Mouse (Mus musculus): Measurements from ENCODE around the gene Oas1h.
A peak's percentile ranks its signal among the peaks of the same experiment; 100 is the strongest.
"Not testable (repeated sequence)": the region's sequence is repeated elsewhere in the genome, so short reads cannot be mapped to it uniquely, and the experiment has no call there.

Oas1h gene

GRCm38 (mm10) chr5:120861121-120861520 lies at the start of gene Oas1h:
Oas1h (plus strand) TSS chr5:120861421.
- no peak for DNase-seq (ENCODE audit: extremely low spot score, low spot score)

- DNase-seq (ENCODE audit: extremely low spot score, low spot score) = peak; percentile 61
Measured at GRCm38 (mm10) chr5:120811951-120812819, 49.0 kb upstream of the Oas1h start, which contains the start of gene Oas1c. Oas1c (minus strand) TSS chr5:120812514.

GRCm38 (mm10) chr5:120813023-120813422 lies 48.2 kb upstream of the Oas1h start:
- no peak for DNase-seq (ENCODE audit: extremely low spot score, low spot score)

- peak; percentile 19 for DNase-seq (ENCODE audit: extremely low spot score, low spot score)
Measured at GRCm38 (mm10) chr5:120815949-120816348, 45.3 kb upstream of the Oas1h start.

GRCm38 (mm10) chr5:120818999-120819398 lies 42.2 kb upstream of the Oas1h start:
- DNase-seq (ENCODE audit: extremely low spot score, low spot score) = no peak

- DNase-seq (ENCODE audit: extremely low spot score, low spot score) = no peak
Measured at GRCm38 (mm10) chr5:120831031-120831430, 30.2 kb upstream of the Oas1h start.

GRCm38 (mm10) chr5:120833335-120834280 lies 27.6 kb upstream of the Oas1h start:
- no peak for DNase-seq (ENCODE audit: extremely low spot score, low spot score)

- DNase-seq (ENCODE audit: extremely low spot score, low spot score) = peak; percentile 54
Measured at GRCm38 (mm10) chr5:120836731-120837585, 24.3 kb upstream of the Oas1h start.

- no peak for DNase-seq (ENCODE audit: extremely low spot score, low spot score)
Measured at GRCm38 (mm10) chr5:120844713-120845112, 16.5 kb upstream of the Oas1h start.

- DNase-seq (ENCODE audit: extremely low spot score, low spot score) = no peak
Measured at GRCm38 (mm10) chr5:120847067-120847466, 14.2 kb upstream of the Oas1h start, which contains the start of gene Oas1f. Oas1f (plus strand) TSS chr5:120847367.

- DNase-seq (ENCODE audit: extremely low spot score, low spot score) = peak; percentile 20
Measured at GRCm38 (mm10) chr5:120849601-120850136, 11.6 kb upstream of the Oas1h start.

GRCm38 (mm10) chr5:120859241-120859640 lies 2.0 kb upstream of the Oas1h start:
- no peak for DNase-seq (ENCODE audit: extremely low spot score, low spot score)

- no peak for DNase-seq (ENCODE audit: extremely low spot score, low spot score)
Measured at GRCm38 (mm10) chr5:120865336-120865860, 4.2 kb downstream of the Oas1h start.

- no peak for DNase-seq (ENCODE audit: extremely low spot score, low spot score)
Measured at GRCm38 (mm10) chr5:120869436-120870015, 8.3 kb downstream of the Oas1h start.

- DNase-seq (ENCODE audit: extremely low spot score, low spot score) = no peak
Measured at GRCm38 (mm10) chr5:120870081-120870480, 8.9 kb downstream of the Oas1h start.

- no peak for DNase-seq (ENCODE audit: extremely low spot score, low spot score)
Measured at GRCm38 (mm10) chr5:120870782-120871181, 9.6 kb downstream of the Oas1h start.

GRCm38 (mm10) chr5:120871469-120871868 lies 10.2 kb downstream of the Oas1h start:
- no peak for DNase-seq (ENCODE audit: extremely low spot score, low spot score)

GRCm38 (mm10) chr5:120876839-120877238 lies 15.6 kb downstream of the Oas1h start:
- DNase-seq (ENCODE audit: extremely low spot score, low spot score) = not testable (repeated sequence)

GRCm38 (mm10) chr5:120877407-120877806 lies 16.2 kb downstream of the Oas1h start:
- DNase-seq (ENCODE audit: extremely low spot score, low spot score) = not testable (repeated sequence)

GRCm38 (mm10) chr5:120878803-120879202 lies 17.6 kb downstream of the Oas1h start:
- DNase-seq (ENCODE audit: extremely low spot score, low spot score) = not testable (repeated sequence)
